Mouse (Mus musculus) gastrocnemius, postnatal 4 days (tissue): ENCODE data around the gene Chad. TPM values are rescaled to one million over a fixed set of nuclear protein-coding genes. Genes with fewer than 3 reads are reported as not detected.

ENCODE experiments used
- DNase-seq, 2 experiments: peaks; one replicate each; pipeline ENCODE4 v3.0.0; 2021 to 2022; ENCODE audit warnings: low spot score in 2 of 2, mixed read lengths in 2 of 2
- long read RNA-seq, 2 experiments: library from polyadenylated mRNA; stranded (forward); transcript quantifications; one replicate each; pipeline ENCODE4 v2.0.0; 2021
- total RNA-seq, 2 experiments: library from RNA; stranded (reverse); gene quantifications; 2 replicates each; pipeline ENCODE4 v1.2.3; 2021

Chad gene
- total RNA-seq = 1 to 10 TPM; 1.5 to 2.8 TPM
- long read RNA-seq, experiment 1, partial matches to known transcripts = 0 of 2 reads
- long read RNA-seq, experiment 1, other reads (novel, unspliced or antisense) = 0 of 2 reads
- long read RNA-seq, experiment 2, partial matches to known transcripts = 0 of 3 reads
- long read RNA-seq, experiment 2, other reads (novel, unspliced or antisense) = 0 of 3 reads

DNA sequence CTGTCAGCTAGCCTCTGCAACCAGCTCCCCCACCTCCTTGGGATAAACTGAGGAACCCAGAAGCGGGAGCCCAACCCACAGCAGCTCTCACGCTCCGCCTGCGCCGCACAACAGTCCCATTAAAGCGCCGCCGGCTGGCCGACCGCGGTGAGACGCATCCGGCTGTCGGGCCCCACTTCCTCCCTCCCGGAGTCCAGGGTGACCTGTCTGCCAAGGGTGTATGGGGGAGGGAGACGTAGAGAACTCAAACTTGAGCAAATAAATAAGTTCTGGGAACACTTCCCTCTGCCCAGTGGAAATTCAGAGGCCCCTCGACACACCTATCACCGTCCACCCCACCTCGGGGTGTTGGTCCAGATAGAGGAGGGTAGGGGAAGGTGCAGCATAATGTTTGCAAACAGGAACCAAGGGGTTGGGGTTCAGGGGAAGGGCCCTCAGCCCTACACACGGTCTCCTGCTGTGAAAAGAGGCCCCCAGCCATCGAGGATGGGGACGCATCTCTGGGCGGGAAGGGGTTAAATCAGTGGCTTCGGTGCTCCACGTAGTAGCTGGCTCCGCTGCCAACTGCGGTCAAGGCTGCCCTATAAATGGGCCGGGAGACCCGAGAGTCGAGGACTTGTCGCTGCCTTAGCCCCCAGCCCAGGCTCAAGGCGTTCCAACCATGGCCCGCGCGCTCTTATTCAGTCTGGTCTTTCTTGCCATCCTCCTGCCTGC lies at the start of gene Chad:
Chad (plus strand) TSS at position 611 of the 714 bp plus-strand sequence.
- DNase-seq = peak in 1 of 2 experiments; percentile 52

DNA sequence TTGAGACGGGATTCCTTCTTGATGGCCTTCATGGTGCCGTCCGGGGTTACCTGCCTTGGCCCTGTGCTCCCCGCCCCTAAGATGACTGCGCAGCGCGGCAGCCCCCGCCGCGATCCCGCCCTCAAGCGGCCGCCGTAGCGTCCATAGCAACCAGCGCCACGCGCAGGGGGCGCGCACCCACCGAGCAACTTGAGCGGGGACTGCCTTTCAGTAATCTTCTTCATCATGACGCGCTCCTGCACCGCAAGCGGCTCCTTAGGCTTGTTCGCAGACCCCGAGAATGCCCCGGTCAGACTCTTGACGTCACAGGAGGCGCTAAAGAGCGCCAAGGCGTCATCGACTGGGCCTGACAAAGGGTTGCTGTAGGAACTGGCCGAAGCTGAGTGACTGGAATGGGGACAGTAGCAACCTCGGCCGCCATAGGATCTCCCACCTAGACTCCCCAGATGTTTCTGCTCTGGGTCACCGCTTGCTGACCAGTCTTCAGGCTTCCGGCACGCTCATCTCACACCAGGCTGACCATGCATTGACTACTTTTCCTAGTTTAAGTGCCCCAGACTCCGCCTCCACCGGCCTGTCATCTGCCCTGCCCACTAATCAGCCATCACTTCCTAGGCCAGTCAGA lies 43.5 kb upstream of the Chad start, which contains the start of gene Mycbpap:
Mycbpap (minus strand) TSS at position 524 of the 625 bp plus-strand sequence.
- DNase-seq = no peak

DNA sequence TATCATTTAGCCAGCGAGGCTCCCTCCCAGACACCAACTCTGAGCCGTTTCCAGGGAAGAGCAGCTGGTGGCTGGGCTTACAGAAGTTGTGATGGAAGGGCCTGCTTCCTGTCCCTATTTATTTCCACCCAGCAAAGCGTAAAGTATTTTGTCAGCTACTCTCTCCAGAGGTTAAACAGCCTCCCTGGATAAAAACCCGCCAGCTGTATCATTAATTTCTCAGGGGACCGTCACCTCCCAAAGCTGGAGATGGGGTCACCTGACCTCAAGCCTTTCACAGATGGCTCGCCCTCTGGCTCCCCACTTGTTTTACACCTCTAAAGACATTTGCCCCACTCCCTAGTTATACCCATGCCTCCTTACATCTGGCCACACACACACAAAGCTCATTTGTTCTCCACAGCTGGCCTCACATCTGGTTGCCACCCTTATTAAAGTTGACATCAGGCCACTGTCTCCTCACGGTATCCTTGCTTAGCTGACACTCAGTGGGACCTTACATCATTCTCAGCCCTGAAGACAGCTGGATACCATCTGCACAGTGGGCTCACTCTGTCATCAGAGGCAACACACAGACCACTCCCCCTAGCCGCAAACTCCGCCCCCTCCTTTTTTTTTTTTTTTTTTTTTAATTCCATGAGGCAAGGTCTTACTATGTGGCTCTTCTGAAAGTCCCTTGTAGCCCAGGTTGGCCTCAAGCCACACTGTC lies 38.5 kb upstream of the Chad start:
- no peak for DNase-seq

DNA sequence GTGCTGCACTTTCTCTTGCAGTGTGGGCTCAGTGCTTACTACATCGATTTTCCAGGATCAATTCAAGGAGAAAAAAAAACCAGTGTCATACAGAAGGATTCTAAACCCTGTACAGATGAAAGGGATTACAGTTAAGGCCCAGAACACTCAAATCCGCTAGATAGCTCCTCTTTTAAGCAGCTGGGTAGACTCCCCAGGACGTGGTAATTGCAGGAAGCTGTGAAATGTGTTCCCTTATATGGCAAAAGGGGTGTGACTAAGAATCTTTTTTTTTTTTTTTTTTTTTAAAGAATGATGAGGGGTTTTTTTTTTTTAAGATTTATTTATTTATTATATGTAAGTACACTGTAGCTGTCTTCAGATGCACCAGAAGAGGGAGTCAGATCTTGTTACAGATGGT lies 36.0 kb upstream of the Chad start:
- no peak for DNase-seq

DNA sequence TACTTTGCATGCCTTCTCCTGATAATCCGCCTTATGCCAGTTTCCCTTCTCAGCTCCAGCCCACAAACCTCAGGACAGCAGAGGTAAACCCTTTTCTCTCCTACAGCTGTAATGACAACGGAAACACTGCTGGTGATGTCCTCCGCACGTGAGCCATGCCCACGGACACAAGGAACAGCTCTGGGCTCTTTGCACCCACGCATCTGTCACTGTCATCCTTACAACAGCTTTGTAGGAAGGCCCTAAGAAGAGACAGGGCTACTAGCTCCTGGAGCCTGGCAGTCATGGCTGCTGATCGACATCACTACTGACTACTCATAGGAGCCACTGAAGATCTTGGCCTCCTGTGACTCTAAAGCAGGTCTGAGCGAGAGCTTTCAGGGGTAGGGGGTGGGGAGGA lies 31.7 kb upstream of the Chad start:
- DNase-seq = no peak

DNA sequence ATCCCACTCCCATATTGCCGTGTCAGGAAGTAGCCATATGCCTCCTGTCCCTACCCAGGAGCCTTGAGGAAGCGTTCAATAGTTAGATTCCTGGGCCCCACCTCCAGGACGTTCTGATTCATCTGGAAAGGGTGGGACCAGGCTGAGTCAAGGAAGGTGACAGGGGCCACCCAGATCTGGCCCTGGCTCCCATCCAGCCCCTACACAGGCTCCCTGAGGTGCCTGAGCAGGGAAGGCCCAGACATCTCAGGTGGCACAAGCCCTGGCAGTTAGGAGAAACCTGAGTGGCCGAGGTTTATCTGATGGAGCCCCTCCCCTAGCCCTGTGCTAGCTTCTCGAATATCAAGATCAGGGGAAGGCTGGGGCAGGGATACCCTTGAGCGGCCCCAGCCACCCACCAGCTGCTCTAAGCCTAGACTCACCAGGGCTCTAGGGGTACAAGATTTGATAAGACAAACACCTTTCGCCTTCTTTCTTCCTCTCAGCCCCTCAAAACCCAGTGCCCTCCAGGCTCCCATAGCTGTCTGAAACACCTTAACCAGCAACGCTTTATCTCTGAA lies 26.0 kb upstream of the Chad start:
- no peak for DNase-seq

DNA sequence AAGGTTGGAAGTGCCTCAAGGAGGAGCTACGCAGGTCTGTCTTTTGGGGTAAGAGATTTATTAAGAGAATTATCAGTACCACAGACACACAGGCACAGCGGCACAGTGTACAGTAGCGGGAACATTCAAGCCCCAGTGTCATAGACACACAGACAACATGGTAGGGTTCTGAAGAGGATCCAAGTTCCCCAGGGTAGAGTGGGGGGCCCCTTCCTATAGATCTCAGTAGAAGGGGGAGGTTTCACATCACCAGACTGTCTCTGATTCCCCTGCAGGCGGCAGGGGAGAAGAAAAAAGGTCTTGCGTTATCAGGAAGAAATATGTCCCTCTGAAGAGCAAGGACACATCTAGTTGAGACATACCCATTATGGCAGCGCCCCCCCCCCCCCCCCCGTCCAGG lies 25.1 kb upstream of the Chad start:
- no peak for DNase-seq

DNA sequence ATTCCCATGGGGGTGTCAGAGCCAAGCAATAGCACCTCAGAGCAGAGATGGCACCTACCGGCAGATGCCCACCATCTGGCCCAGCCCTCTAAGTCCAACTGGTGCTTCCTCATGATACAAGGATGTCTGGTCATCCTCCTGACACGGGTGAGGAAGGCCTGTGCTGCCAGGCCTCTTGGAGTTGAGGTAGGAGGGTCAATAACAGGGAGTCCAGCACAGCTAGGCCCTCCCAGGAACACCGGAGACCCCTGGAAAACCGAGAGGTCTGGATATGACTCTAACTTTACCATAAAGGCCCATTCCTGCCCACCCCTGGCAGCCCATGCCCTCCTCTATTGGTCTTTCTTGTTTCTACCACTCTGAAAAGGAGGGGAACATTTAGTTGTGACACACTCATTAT lies 22.4 kb upstream of the Chad start:
- DNase-seq = no peak

DNA sequence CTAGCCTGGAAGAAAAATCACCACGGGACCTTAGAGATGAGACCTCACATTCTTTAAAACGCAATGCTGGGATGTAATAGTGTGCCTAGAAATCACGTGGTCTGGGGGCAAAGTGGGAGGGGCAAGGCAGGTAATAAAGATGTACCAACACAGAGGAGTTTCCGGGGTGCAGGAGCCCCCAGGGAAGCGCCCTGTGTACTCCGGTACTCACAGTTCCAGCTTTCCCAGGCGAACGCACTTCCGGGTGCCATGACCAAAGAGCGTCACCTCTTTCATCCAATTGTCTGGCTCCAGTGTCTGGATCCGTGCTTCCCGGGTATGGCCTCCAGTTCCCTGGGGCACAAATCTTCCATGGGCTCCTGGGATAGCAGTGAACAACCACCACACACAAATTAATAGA lies 21.5 kb upstream of the Chad start:
- DNase-seq = no peak

DNA sequence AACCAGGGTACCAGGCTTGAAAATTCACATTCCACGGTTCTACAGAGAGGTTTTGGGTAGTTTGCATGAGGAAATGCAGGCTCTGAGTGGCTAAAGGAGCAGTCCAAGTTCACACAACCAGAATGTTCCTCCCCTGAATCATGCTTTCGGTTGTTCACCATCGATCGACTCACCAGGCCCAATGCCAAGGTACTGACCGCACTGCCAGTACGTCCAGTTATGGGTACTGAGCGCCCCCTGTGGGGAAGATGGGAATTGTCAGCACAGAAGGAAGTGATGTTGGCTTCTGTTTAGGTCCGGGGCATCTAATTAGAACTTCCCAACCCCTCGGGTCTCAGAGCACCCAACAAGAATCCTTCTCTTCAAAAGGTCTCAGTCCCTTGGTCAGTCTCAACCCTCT lies 20.9 kb upstream of the Chad start:
- DNase-seq = peak; percentile 89 to 96

DNA sequence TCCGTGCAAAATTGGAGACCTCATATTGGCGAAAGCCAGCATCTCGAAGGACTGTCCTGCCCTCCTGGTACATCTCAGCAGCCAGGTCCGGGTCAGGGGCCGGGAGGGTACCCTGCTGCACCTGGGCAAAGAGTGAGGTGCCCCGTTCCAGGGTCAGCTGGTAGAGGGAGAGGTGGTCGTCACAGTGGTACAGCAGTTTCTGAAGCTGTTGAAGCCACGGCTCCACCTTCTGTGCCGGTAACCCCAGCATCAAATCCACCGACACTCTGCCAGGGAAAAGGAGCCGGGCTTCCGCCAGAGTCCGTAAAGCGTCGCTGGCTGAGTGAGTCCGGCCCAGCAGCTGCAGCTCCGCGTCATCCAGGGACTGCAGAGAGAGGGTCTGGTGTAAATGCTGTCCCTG lies 20.4 kb upstream of the Chad start:
- no peak for DNase-seq

DNA sequence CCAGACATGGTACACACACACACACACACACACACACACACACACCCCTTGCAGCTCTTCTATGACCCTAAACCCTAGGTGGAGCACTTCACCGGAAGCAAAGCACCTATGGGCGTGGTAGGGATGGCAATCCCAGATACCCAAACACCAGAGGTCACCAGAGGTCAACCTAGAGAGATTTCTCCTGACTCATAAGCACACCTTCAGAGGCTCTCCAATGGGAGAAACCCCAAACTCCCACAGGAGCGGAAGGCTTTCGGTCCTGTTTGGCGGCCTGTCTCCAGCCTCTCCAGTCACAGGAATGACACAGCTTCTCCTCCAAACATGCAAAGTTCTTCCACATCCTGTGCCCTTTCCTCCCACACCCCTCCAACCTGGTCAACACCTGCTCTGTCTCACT lies 18.5 kb upstream of the Chad start:
- DNase-seq = no peak

DNA sequence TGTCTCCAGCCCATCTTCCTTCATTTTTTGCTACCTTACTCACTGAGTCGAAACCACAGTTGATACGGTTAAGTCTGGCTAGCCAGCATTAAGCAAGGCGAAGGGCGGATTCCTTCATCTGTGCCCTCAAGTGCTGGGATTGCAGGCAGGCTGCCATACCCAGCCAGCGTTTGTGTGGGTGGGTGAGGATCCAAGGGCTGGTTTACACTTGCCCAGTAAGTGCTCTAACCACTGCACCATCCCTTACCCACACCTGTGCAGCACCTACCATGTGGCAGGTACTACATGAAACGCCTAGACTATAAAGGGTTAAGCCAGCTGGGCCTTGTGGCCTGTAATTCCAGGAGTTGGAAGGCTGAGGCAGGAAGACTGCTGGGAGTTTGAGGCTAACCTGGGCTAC lies 17.6 kb upstream of the Chad start:
- no peak for DNase-seq

DNA sequence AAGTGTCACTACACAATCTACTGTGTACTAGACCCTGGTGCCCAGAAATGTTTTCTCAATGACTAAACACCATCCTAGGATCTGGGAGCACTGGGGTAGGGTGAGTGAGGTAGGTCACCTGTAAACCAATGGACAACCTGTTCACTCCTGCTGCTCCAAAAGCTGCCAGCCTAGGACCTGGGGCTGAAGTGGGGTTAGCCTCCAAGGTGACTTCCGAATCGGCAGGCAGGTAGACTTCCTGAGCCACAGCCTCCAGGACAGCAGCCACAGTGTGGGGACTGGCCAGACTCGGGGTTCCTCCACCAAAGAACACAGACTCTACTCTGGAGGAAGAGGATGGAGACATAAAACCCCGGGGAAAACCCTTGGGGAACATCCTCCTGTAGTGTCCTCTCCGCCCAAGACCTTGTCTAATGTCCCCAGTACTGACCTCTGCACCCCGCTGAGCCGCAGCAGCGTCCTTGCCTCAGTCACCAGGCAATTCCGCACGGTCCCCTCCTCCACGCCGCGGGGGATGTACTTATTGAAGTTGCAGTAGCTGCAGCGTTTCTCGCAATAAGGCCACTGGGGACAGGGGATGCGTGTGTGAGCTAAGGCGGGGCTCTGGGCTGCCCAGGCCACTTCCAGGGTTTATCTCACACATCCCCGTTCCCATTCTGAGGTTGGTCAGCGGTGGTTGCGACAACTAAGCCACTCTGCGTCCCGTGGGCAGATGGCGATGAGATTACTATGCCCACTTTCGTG lies 16.6 kb upstream of the Chad start:
- peak in 1 of 2 experiments; percentile 40 for DNase-seq

DNA sequence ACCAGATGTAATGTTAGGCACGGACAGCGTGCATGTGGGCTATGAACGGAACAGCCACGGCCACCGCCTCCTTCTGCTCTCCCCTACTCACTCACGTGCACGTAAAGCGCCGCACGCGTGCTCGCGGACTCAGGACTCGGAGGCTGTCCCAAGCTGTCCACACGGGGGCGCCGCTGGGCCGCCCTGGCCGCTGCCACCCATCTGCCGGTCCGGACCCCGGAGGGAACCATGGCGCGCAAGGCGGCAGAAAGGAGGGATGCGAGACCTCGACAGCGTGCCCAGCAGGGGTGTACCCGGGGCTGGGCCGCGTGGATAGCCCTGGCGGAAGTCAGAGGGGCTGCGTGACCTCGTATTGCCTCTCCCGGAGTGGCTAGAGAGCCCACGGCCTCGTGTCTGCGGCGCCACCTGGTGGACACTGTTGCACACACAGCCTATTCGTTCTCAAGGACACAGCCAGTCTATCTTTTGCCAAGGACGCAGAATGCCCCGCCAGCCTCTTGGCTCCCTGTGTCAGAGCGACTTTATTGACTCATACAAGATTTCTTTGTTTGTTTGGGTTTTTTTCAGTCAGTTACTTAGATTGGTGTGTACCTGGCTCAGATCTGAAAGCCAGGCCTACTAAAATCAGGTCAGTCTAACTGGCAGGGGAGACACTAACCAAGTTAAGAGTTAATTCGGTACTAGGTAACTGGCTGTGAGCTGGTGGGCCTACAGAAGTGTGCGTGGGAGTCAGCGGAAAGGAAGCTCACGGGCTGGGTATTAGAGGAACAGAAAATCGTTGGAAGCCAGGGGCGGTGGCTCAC lies 15.8 kb upstream of the Chad start, which contains the start of gene Rsad1:
Rsad1 (minus strand) TSS at position 368 of the 803 bp plus-strand sequence.
- peak; percentile 87 to 95 for DNase-seq

DNA sequence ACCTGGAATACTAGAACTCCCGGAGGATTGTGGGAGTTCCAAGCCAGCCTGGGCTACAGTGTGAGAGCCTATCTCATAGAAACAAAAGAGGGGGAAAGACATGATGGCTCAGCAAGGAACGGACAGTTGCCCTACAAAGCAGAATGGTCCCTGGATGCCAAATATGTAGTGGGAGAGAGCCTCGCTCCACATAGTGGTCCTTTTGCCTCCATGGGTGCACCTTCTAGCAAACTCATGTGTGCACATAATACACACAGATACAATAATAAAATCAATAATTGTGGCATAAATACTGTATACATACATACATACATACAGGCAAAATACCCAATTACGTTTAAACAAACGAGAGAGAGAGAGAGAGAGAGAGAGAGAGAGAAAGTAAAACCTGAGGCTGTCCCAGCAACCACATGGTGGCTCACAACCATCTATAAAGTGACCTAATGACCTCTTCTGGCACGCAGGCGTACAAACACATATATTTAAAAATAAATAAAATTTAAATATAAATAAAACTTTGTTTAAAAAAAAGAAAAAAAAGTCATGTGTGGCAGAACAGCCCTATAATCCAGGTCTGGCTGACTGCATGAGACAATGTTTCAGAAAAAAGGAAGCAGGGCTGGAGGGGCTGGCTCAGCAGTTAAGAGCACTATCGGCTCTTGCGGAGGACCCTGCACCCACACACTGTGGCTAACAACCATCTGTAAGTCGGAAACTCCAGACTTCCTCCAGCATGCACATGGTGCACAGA lies 15.0 kb upstream of the Chad start:
- DNase-seq = no peak

DNA sequence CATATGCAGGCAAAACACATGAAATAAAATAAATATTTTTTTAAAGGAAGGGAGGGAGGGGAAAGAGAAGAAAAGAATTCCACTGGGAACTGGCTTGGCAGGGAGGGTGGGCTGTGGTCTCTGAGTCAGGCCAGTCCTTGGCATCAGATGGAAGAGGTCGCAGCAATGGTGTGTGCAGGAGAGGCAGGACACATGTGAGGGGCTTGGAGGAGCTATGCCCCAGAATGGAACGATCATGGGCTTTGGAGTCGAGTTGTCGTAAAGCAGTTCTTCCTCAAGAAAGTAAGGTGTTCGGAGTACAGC lies 14.5 kb upstream of the Chad start:
- DNase-seq = no peak

DNA sequence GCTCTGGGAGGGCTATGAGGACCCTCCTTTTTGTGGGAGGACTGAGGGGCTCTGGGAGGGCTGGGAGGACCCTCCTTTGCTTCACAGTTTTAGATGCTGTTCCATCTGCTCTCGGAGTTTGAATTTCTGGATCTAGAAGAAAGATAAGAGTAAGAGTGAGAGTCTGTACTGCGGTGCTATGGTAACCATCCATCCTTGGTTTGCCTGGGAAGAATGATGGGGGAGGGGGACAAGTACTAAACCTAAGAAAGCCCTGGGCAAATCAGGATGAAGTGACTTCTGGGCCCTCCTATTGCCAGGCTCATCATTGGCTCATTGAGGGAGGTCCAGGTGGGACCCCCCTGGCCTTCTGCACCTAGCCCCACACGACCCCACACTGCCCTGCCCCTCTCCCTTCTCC lies 6.6 kb upstream of the Chad start:
- no peak for DNase-seq

DNA sequence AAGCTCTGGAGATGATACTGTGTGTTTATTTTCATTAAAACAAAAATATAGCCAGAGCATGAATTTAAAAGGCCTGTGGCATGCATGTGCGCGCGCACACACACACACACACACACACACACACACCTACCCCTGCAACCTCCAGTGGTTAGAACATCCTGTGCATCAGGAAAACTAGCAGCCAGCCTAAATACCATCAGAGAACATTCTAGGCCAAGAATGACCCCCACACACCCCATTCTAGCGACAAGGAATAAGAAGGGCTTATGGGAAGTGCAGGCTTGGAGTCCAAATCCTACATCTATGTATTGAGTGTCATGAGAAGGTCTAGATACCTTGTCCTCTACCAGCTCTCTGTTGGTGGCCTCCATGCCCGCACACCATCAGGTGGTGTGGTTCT lies 1.5 kb upstream of the Chad start:
- DNase-seq = no peak
